Mouse (Mus musculus) cortical plate, adult 2 months (tissue): ENCODE measurements around the gene Trak1.

Experiments
- CTCF ChIP-seq: fragments of 200-500 bp; IDR thresholded peaks from 2 replicates; pipeline ENCODE4 v1.5.1; 2011; ENCODE audit warnings: mild to moderate bottlenecking, control low read depth, low read length; ENCODE audit not compliant: insufficient read depth; ENCODE audit errors: extremely low read depth
- POLR2A ChIP-seq: fragments of 200-500 bp; IDR thresholded peaks from 2 replicates; pipeline ENCODE4 v1.6.1; 2011; ENCODE audit warnings: mild to moderate bottlenecking, low read length, control low read depth; ENCODE audit not compliant: insufficient read depth; ENCODE audit errors: extremely low read depth

- TF ChIP-seq POLR2A = no peak
- no peak for TF ChIP-seq CTCF
Observed at GRCm38 (mm10) chr9:121506478-121507180, 209.3 kb downstream of the Trak1 start.
